Mouse (Mus musculus): ENCODE measurements at regions not wholly inside any gene's neighbourhood (a gene's known extent, or its start where the extent isn't known, plus 50 kb on each side); places are given as distances from the start of the nearest gene placed in this dataset.
"Not testable (repeated sequence)": the region's sequence is repeated elsewhere in the genome, so short reads cannot be mapped to it uniquely, and the experiment has no call there.

- DNase-seq (ENCODE audit: low read depth, low spot score) = no peak
Measured at GRCm38 (mm10) chr9:13105426-13105825, 140.2 kb downstream of the Jrkl start.

DNA sequence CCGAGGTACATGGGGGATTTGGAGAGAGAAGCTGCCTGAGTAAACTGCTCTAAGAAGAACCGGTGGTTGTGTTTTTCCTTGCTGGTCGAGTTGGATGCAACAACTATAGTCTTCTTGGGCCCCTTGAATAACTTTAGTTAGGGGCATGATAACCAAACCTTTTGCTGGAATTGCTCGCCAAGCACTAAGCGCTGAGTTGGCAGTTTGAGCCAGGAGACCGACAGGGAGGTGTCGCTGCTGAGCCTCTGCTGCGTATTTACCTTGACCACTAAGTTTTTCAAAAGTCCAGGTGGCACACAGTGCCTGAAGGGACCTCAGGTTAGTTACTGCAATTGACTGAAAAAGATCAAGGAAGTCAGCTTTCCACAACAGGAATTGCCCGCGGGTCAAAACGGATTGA, 162.0 kb downstream of the Jrkl start:
- DNase-seq (ENCODE audit: low read depth, low spot score) = no peak

GRCm38 (mm10) chr9:13049079-13049478, 196.6 kb downstream of the Jrkl start:
- no peak for DNase-seq (ENCODE audit: low read depth, low spot score)

DNA sequence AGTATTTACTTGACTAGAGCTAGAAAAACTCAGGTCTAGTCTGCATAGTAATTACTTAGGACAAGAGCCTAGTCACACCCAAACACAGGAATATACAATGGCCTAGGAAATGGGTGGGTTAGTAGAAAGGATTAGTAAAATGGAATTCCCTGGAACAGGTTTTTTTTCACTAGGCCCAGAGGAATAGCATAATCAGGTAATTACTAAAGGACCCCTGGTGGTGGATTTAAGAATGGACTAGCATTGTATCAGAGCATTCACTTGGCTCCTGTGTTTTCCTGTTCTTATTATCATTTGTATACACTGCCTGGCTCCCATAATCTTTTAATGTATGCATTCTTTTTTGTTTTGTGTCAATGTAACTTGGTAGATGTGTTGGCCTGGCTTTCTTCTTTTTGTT, 226.6 kb downstream of the Jrkl start:
- DNase-seq (ENCODE audit: low read depth, low spot score) = peak; percentile 19

DNA sequence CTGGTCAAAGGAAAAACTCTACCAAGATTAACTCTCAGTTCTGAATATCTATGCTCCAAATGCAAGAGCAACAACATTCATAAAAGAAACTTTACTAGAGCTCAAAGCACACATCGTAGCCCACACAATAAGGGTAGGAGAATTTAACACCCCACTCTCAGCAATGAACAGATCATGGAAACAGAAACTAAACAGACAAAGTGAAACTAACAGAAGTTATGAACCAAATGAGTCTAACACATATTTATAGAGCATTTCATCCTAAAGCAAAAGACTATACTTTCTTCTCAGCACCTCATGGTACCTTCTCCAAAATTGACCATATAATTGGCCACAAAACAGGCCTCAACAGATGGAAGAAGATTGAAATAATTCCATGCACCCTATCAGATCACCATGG, 262.4 kb downstream of the Jrkl start:
- DNase-seq (ENCODE audit: low read depth, low spot score) = not testable (repeated sequence)

GRCm38 (mm10) chr9:12973022-12973421, 272.6 kb downstream of the Jrkl start:
- DNase-seq (ENCODE audit: low read depth, low spot score) = no peak

GRCm38 (mm10) chr9:12960337-12960736, 285.3 kb downstream of the Jrkl start:
- no peak for DNase-seq (ENCODE audit: low read depth, low spot score)

GRCm38 (mm10) chr9:12946088-12946487, 299.5 kb downstream of the Jrkl start:
- peak; percentile 52 for DNase-seq (ENCODE audit: low read depth, low spot score)

DNA sequence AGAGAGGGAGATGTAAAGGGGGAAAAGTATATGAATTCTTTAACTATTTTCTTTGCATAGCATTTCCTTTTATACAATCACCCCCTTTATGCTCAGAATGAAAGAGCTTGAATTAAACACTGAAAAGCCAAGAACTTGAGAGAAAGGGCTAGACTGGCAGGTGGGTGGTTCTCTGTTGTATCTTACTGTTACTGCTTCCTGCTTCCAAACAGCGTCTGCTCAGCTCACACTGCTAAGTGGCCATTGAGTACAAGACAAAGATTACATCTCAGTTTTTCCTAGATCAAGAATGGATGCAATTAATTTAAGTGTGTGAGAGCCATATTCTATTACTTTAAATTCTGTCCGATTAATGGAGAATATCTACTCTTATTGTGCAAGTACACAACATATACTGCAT, 300.2 kb downstream of the Jrkl start:
- DNase-seq (ENCODE audit: low read depth, low spot score) = no peak

DNA sequence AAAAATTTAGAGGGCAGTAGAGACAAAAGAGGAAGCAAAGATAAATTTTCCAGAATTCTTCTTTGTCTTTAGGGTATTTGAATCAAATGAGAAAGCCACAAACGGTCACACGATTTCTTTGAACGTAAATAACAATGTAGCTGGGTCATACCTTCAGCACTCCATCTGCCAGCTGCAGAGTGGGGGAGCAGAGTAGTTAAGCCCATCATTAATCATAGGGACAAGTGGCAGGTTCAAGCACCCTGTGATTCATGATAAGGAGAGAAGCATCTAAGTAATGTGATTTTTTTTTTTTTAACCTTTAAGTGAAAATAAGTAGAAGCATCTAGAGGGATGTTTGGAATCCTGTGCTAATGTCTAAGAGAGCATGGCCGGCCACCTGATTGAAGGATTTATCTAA, 300.6 kb downstream of the Jrkl start:
- no peak for DNase-seq (ENCODE audit: low read depth, low spot score)

DNA sequence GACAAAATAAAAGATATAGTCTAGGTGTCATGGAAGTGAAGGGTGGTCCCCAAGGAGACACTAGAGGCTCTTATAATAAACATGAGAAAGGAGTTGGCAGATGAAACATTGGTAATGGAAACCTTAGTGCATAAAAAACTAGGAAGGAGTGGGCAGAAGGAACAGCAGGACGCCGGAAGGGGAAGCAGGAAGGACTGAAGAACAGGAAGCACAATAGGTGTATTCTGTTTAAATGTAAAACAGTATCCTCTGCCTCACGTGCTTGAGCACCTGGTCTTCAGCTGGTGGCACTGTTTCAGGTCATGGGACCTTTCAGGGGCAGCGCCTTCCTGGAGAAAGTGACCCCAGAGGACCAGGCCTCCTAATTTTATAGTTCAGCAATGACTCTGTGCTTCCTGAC, 310.6 kb downstream of the Jrkl start:
- peak; percentile 4 for DNase-seq (ENCODE audit: low read depth, low spot score)

DNA sequence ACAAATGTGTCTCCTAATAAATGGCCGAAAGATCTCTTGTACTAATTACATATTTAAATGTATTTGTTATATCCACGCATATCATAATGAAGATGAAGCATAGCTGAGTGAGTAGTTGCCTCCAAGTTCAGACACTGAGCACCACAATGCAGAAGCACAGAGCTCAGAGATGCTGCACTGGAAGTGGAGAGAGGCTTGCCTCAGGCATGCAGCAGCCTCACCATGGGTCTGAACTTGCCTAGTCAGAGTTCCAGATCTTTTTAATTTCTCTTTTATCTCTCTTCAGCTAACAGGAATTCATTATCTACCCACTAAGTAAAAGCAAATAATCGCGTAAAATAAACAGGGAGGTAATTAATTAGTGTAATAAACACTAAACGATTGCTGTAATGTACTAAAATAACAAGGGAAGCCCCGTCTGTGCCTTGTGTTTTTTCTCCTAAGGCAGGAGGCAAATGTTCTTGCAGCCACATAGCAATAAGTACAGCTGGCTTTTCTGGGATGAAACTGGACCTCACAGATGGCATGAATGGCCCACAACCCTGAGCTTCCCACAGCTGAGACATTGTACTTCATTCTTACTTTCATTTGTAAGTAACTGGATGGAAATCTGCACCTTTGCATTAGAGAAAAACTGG, 320.0 kb downstream of the Jrkl start:
- no peak for DNase-seq (ENCODE audit: low read depth, low spot score)

GRCm38 (mm10) chr9:12900726-12901125, 344.9 kb downstream of the Jrkl start:
- DNase-seq (ENCODE audit: low read depth, low spot score) = peak; percentile 6

GRCm38 (mm10) chr9:12879753-12880490, 365.7 kb downstream of the Jrkl start:
- DNase-seq (ENCODE audit: low read depth, low spot score) = no peak

- DNase-seq (ENCODE audit: low read depth, low spot score) = no peak
Measured at GRCm38 (mm10) chr9:12876496-12876895, 369.1 kb downstream of the Jrkl start.

- DNase-seq (ENCODE audit: low read depth, low spot score) = no peak
Measured at GRCm38 (mm10) chr9:12870941-12871340, 374.7 kb downstream of the Jrkl start.
